Mouse (Mus musculus): ENCODE measurements around the gene Vti1a. TPM values are rescaled to one million over a fixed set of nuclear protein-coding genes. Genes with fewer than 3 reads are reported as not detected.
A peak's percentile ranks its signal among the peaks of the same experiment; 100 is the strongest.

Vti1a gene
- polyA plus RNA-seq, 1 experiment from 2014 or later: 26.1 TPM

GRCm38 (mm10) chr19:55585270-55586224, 269.5 kb downstream of the Vti1a start:
- no peak overlapping the region for H3K4me2 ChIP-seq (ENCODE audit: low read depth)
- WGBS: 68% methylated on average over 18 of the region's 18 CpGs
- H3K4me3 ChIP-seq (ENCODE audit: low read depth, low read length): no peak overlapping the region
- no peaks in the 10 kb centered on the region for H3K9me3 ChIP-seq (ENCODE audit: control insufficient read depth, low read length)
- H3K4me1 ChIP-seq (ENCODE audit: control insufficient read depth, insufficient read depth, low read length): peaks cover 9% of the 10 kb centered on the region
- no peak overlapping the region for H3K9ac ChIP-seq (ENCODE audit: low read length)
- no peaks in the 10 kb centered on the region for H3K27me3 ChIP-seq (ENCODE audit: control insufficient read depth, insufficient read depth, low read length)
- no peak overlapping the region for H3K27ac ChIP-seq (ENCODE audit: low read depth, low read length)
- no peak for ATAC-seq (ENCODE audit: insufficient read depth, low FRiP score, low TSS enrichment)
- no peaks in the 10 kb centered on the region for H3K36me3 ChIP-seq (ENCODE audit: control insufficient read depth, insufficient read depth, low read length)
- no peak for DNase-seq (ENCODE audit: low spot score)

GRCm38 (mm10) chr19:55587638-55588421, 271.7 kb downstream of the Vti1a start:
- no peak overlapping the region for H3K27ac ChIP-seq (ENCODE audit: low read depth, low read length)
- H3K4me3 ChIP-seq (ENCODE audit: low read depth, low read length): no peak overlapping the region
- H3K4me1 ChIP-seq (ENCODE audit: control insufficient read depth, insufficient read depth, low read length): peaks cover 9% of the 10 kb centered on the region
- no peaks in the 10 kb centered on the region for H3K36me3 ChIP-seq (ENCODE audit: control insufficient read depth, insufficient read depth, low read length)
- no peaks in the 10 kb centered on the region for H3K27me3 ChIP-seq (ENCODE audit: control insufficient read depth, insufficient read depth, low read length)
- H3K4me2 ChIP-seq (ENCODE audit: low read depth): no peak overlapping the region
- H3K9ac ChIP-seq (ENCODE audit: low read length): no peak overlapping the region
- no peaks in the 10 kb centered on the region for H3K9me3 ChIP-seq (ENCODE audit: control insufficient read depth, low read length)
- ATAC-seq (ENCODE audit: insufficient read depth, low FRiP score, low TSS enrichment) (no peak), DNase-seq (ENCODE audit: low spot score) (no peak)
- 83% methylated on average over 14 of the region's 14 CpGs for WGBS

- ATAC-seq (ENCODE audit: insufficient read depth, low FRiP score, low TSS enrichment) (no peak), DNase-seq (ENCODE audit: low spot score) (no peak)
- Histone ChIP-seq H3K9ac (ENCODE audit: low read length) (no peak overlapping the region), H3K9me3 (ENCODE audit: control insufficient read depth, low read length) (no peaks in the 10 kb centered on the region), H3K4me2 (ENCODE audit: low read depth) (no peak overlapping the region), H3K4me3 (ENCODE audit: low read depth, low read length) (no peak overlapping the region), H3K27ac (ENCODE audit: low read depth, low read length) (no peak overlapping the region), H3K4me1 (ENCODE audit: control insufficient read depth, insufficient read depth, low read length) (peaks cover 14% of the 10 kb centered on the region), H3K36me3 (ENCODE audit: control insufficient read depth, insufficient read depth, low read length) (no peaks in the 10 kb centered on the region), H3K27me3 (ENCODE audit: control insufficient read depth, insufficient read depth, low read length) (no peaks in the 10 kb centered on the region)
- WGBS: 26% methylated on average over 16 of the region's 16 CpGs
These were observed 273.1 kb downstream of the Vti1a start for GRCm38 (mm10) chr19:55588948-55589896.

- peak; percentile 74 for ATAC-seq (ENCODE audit: insufficient read depth, low FRiP score, low TSS enrichment)
These were observed 277.0 kb downstream of the Vti1a start for GRCm38 (mm10) chr19:55592876-55593691.

GRCm38 (mm10) chr19:55593729-55594444, 277.8 kb downstream of the Vti1a start:
- no peak for DNase-seq (ENCODE audit: low spot score)
- no peaks in the 10 kb centered on the region for H3K36me3 ChIP-seq (ENCODE audit: control insufficient read depth, insufficient read depth, low read length)
- H3K9me3 ChIP-seq (ENCODE audit: control insufficient read depth, low read length): no peaks in the 10 kb centered on the region
- H3K27me3 ChIP-seq (ENCODE audit: control insufficient read depth, insufficient read depth, low read length): no peaks in the 10 kb centered on the region
- WGBS: 80% methylated on average over 16 of the region's 16 CpGs
- no peak overlapping the region for H3K4me2 ChIP-seq (ENCODE audit: low read depth)
- no peak overlapping the region for H3K4me3 ChIP-seq (ENCODE audit: low read depth, low read length)
- peak; percentile 51; the same call in 1 of the 2 replicates for ATAC-seq (ENCODE audit: insufficient read depth, low FRiP score, low TSS enrichment)
- H3K9ac ChIP-seq (ENCODE audit: low read length): no peak overlapping the region
- no peak overlapping the region for H3K27ac ChIP-seq (ENCODE audit: low read depth, low read length)
- peaks cover 23% of the 10 kb centered on the region for H3K4me1 ChIP-seq (ENCODE audit: control insufficient read depth, insufficient read depth, low read length)

More at GRCm38 (mm10) chr19:55592876-55593691, 277.0 kb downstream of the Vti1a start:
- peaks cover 20% of the 10 kb centered on the region for H3K4me1 ChIP-seq (ENCODE audit: control insufficient read depth, insufficient read depth, low read length)
- H3K27ac ChIP-seq (ENCODE audit: low read depth, low read length): no peak overlapping the region
- 42% methylated on average over 26 of the region's 26 CpGs for WGBS
- no peak overlapping the region for H3K4me2 ChIP-seq (ENCODE audit: low read depth)
- no peaks in the 10 kb centered on the region for H3K27me3 ChIP-seq (ENCODE audit: control insufficient read depth, insufficient read depth, low read length)
- H3K9ac ChIP-seq (ENCODE audit: low read length): no peak overlapping the region
- H3K36me3 ChIP-seq (ENCODE audit: control insufficient read depth, insufficient read depth, low read length): no peaks in the 10 kb centered on the region
- H3K9me3 ChIP-seq (ENCODE audit: control insufficient read depth, low read length): no peaks in the 10 kb centered on the region
- DNase-seq (ENCODE audit: low spot score): peak; percentile 67
- no peak overlapping the region for H3K4me3 ChIP-seq (ENCODE audit: low read depth, low read length)

DNA sequence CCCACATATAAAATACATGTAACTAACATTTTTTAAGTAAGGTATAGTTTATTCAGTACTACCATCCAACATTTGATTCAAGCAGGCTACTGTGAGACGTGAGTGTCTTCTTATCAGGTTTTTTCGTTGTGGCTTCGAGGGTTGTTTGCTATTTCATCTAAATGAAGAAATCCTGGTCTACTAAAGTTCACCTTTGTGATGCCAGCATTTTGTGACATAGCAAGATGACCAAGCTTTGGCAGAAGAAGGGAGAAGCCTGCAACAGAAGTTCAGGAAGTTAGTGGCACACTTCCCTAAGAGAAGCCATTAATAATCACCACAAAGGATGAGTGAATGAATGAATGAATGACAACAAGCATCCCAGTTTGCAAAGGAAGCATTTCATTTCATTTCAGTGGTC, 278.4 kb downstream of the Vti1a start:
- Histone ChIP-seq H3K27ac (ENCODE audit: low read depth, low read length) (no peak overlapping the region), H3K4me3 (ENCODE audit: low read depth, low read length) (no peak overlapping the region), H3K9me3 (ENCODE audit: control insufficient read depth, low read length) (no peaks in the 10 kb centered on the region), H3K4me1 (ENCODE audit: control insufficient read depth, insufficient read depth, low read length) (peaks cover 17% of the 10 kb centered on the region), H3K4me2 (ENCODE audit: low read depth) (no peak overlapping the region), H3K36me3 (ENCODE audit: control insufficient read depth, insufficient read depth, low read length) (no peaks in the 10 kb centered on the region), H3K9ac (ENCODE audit: low read length) (no peak overlapping the region), H3K27me3 (ENCODE audit: control insufficient read depth, insufficient read depth, low read length) (no peaks in the 10 kb centered on the region)
- ATAC-seq (ENCODE audit: insufficient read depth, low FRiP score, low TSS enrichment) (no peak), DNase-seq (ENCODE audit: low spot score) (no peak)
- 97% methylated on average over 3 of the region's 3 CpGs for WGBS

GRCm38 (mm10) chr19:55595945-55596649, 280.0 kb downstream of the Vti1a start:
- 70% methylated on average over 9 of the region's 9 CpGs for WGBS
- ATAC-seq (ENCODE audit: insufficient read depth, low FRiP score, low TSS enrichment) (no peak), DNase-seq (ENCODE audit: low spot score) (no peak)
- Histone ChIP-seq H3K27ac (ENCODE audit: low read depth, low read length) (no peak overlapping the region), H3K9me3 (ENCODE audit: control insufficient read depth, low read length) (no peaks in the 10 kb centered on the region), H3K4me1 (ENCODE audit: control insufficient read depth, insufficient read depth, low read length) (peaks cover 17% of the 10 kb centered on the region), H3K9ac (ENCODE audit: low read length) (no peak overlapping the region), H3K4me3 (ENCODE audit: low read depth, low read length) (no peak overlapping the region), H3K4me2 (ENCODE audit: low read depth) (no peak overlapping the region), H3K27me3 (ENCODE audit: control insufficient read depth, insufficient read depth, low read length) (no peaks in the 10 kb centered on the region), H3K36me3 (ENCODE audit: control insufficient read depth, insufficient read depth, low read length) (no peaks in the 10 kb centered on the region)

Data from neural tube, embryonic 11.5 days (tissue).